Mouse (Mus musculus) limb, embryonic 12.5 days (tissue): ENCODE data around the gene B4galnt2. TPM values are rescaled to one million over a fixed set of nuclear protein-coding genes. Genes with fewer than 3 reads are reported as not detected.

Experiments
- ATAC-seq: fragments of 200-750 bp; cut with Nextera tagmentation; 2 replicates; pipeline ENCODE4 v1.8.0; 2017; ENCODE audit warnings: low read depth, moderate TSS enrichment; ENCODE audit not compliant: insufficient number of reproducible peaks, insufficient read depth, low FRiP score, low TSS enrichment
- H3K27ac ChIP-seq: fragments of 300-500 bp; sonication (generic); 2 replicates; pipeline ENCODE4 v1.5.1; 2016; ENCODE audit warnings: mild to moderate bottlenecking, moderate library complexity
- H3K27me3 ChIP-seq: fragments of 300-500 bp; sonication (generic); 2 replicates; pipeline ENCODE4 v1.6.1; 2016; ENCODE audit warnings: mild to moderate bottlenecking, moderate library complexity
- H3K36me3 ChIP-seq: fragments of 300-500 bp; sonication (generic); 2 replicates; pipeline ENCODE4 v1.6.1; 2016; ENCODE audit warnings: mild to moderate bottlenecking, moderate library complexity
- H3K4me1 ChIP-seq: fragments of 300-500 bp; sonication (generic); replicated peaks from 2 replicates; pipeline ENCODE4 v1.6.1; 2016
- H3K4me2 ChIP-seq: fragments of 300-500 bp; sonication (generic); 2 replicates; pipeline ENCODE4 v1.6.1; 2016; ENCODE audit warnings: mild to moderate bottlenecking, moderate library complexity
- H3K4me3 ChIP-seq: fragments of 300-500 bp; sonication (generic); replicated peaks from 2 replicates; pipeline ENCODE4 v1.5.1; 2016; ENCODE audit warnings: mild to moderate bottlenecking
- H3K9ac ChIP-seq: fragments of 300-500 bp; sonication (generic); replicated peaks from 2 replicates; pipeline ENCODE4 v1.6.1; 2016; ENCODE audit warnings: mild to moderate bottlenecking, moderate library complexity
- H3K9me3 ChIP-seq: fragments of 300-500 bp; sonication (generic); 2 replicates; pipeline ENCODE4 v1.6.1; 2016; ENCODE audit warnings: mild to moderate bottlenecking, moderate library complexity
- WGBS: fragments of 180-500 bp; shearing (Covaris S2); methylation state at CpG from one replicate; pipeline ENCODE4 v1.1.7; 2016; 5-methylcytosine and 5-hydroxymethylcytosine counted together
- microRNA-seq: library from miRNA; unstranded; fragments of <30 nt; microRNA quantifications from one replicate; pipeline ENCODE4, GENCODE M21; 2017
- polyA plus RNA-seq: library from polyadenylated mRNA; unstranded; fragments of >200 nt; fragmentation: Nextera tagmentation; extraction: Ambion mirVana; gene quantifications from 2 replicates; pipeline ENCODE4 v1.2.1, GENCODE M21; 2016

The B4galnt2 gene
- polyA plus RNA-seq, 1 experiment from 2014 or later, result not detected

- Histone ChIP-seq H3K9me3 (no peaks in the 10 kb centered on the region), H3K36me3 (no peaks in the 10 kb centered on the region), H3K4me2 (peak overlapping the region; percentile 97), H3K27ac (no peak overlapping the region), H3K4me3 (peak overlapping the region; percentile 65), H3K27me3 (peaks cover 75% of the 10 kb centered on the region), H3K9ac (peak overlapping the region; percentile 66), H3K4me1 (peaks cover 7% of the 10 kb centered on the region)
- ATAC-seq, result no peak
- WGBS, result 0% methylated on average over 11 of the region's 11 CpGs
Observed at GRCm38 (mm10) chr11:95824877-95825243, 89.8 kb downstream of the B4galnt2 start.

- H3K27me3 ChIP-seq, result peaks cover 70% of the 10 kb centered on the region
- no peaks in the 10 kb centered on the region for H3K9me3 ChIP-seq
- H3K27ac ChIP-seq, result no peak within 1 kb of the TSS
Observed at GRCm38 (mm10) chr11:95824071-95824876, 90.4 kb downstream of the B4galnt2 start, which contains the start of gene Phospho1. TSS of gene Phospho1 (plus strand) at chr11:95824499.

GRCm38 (mm10) chr11:95822437-95822836 lies 92.3 kb downstream of the B4galnt2 start:
- 91% methylated on average over 4 of the region's 4 CpGs for WGBS
- H3K27me3 ChIP-seq, result peaks cover 51% of the 10 kb centered on the region
- no peak for ATAC-seq
- no peak overlapping the region for H3K9ac ChIP-seq
- no peak overlapping the region for H3K4me3 ChIP-seq
- H3K27ac ChIP-seq, result no peak overlapping the region
- H3K9me3 ChIP-seq, result no peaks in the 10 kb centered on the region
- H3K4me1 ChIP-seq, result peaks cover 7% of the 10 kb centered on the region
- H3K4me2 ChIP-seq, result no peak overlapping the region
- H3K36me3 ChIP-seq, result no peaks in the 10 kb centered on the region

More at GRCm38 (mm10) chr11:95824071-95824876, 90.4 kb downstream of the B4galnt2 start, which contains the start of gene Phospho1:
- Histone ChIP-seq H3K4me2 (peak within 1 kb of the TSS; percentile 97), H3K9ac (peak within 1 kb of the TSS; percentile 66), H3K4me1 (peaks cover 7% of the 10 kb centered on the region), H3K4me3 (peak within 1 kb of the TSS; percentile 65), H3K36me3 (no peaks in the 10 kb centered on the region)
- under 1% methylated on average over 76 of the region's 78 CpGs for WGBS
- peak; percentile 93 for ATAC-seq

GRCm38 (mm10) chr11:95821511-95821910 lies 93.2 kb downstream of the B4galnt2 start:
- Histone ChIP-seq H3K27me3 (peaks cover 42% of the 10 kb centered on the region), H3K27ac (no peak overlapping the region), H3K9me3 (no peaks in the 10 kb centered on the region), H3K4me3 (no peak overlapping the region), H3K36me3 (no peaks in the 10 kb centered on the region), H3K4me2 (no peak overlapping the region), H3K9ac (no peak overlapping the region), H3K4me1 (peaks cover 7% of the 10 kb centered on the region)
- no peak for ATAC-seq
- WGBS, result 85% methylated on average over 3 of the region's 3 CpGs

- H3K4me3 ChIP-seq, result no peak overlapping the region
- H3K9me3 ChIP-seq, result no peaks in the 10 kb centered on the region; the same call in 1 of the 2 replicates
- WGBS, result 87% methylated on average over 8 of the region's 8 CpGs
- no peaks in the 10 kb centered on the region for H3K4me1 ChIP-seq
- peaks cover 20% of the 10 kb centered on the region for H3K27me3 ChIP-seq
- no peaks in the 10 kb centered on the region for H3K36me3 ChIP-seq
- H3K27ac ChIP-seq, result no peak overlapping the region
- no peak for ATAC-seq
- no peak overlapping the region for H3K9ac ChIP-seq
- no peak overlapping the region for H3K4me2 ChIP-seq
Observed at GRCm38 (mm10) chr11:95819138-95819537, 95.6 kb downstream of the B4galnt2 start.

Small RNA genes lying within 50 kb of the gene (microRNA-seq; reads per million reads assigned to microRNA genes)
- 0.93 reads per million for gene Mir3063

Other genes starting within 250 kb of the B4galnt2 start
- 231 TPM in 2 replicates for gene Phb, start 247.9 kb downstream of the B4galnt2 start, polyA plus RNA-seq
- gene Zfp652, start 202.2 kb downstream of the B4galnt2 start, polyA plus RNA-seq, result 24.0 and 24.9 TPM in 2 replicates
- gene B130006D01Rik, start 191.3 kb downstream of the B4galnt2 start, polyA plus RNA-seq, result 1.9 and 2.5 TPM in 2 replicates
- not detected in 2 replicates for gene Phospho1, start 90.4 kb downstream of the B4galnt2 start, polyA plus RNA-seq
- 10.1 and 10.2 TPM in 2 replicates for gene Gngt2, start 77.7 kb downstream of the B4galnt2 start, polyA plus RNA-seq
- 3.8 and 4.5 TPM in 2 replicates for gene Abi3, start 72.4 kb downstream of the B4galnt2 start, polyA plus RNA-seq
- 110 and 122 TPM in 2 replicates for gene Igf2bp1, start 91.0 kb upstream of the B4galnt2 start, polyA plus RNA-seq
- gene Gip, start 109.7 kb upstream of the B4galnt2 start, polyA plus RNA-seq, result not detected in 2 replicates
- gene Snf8, start 120.0 kb upstream of the B4galnt2 start, polyA plus RNA-seq, result 89.8 and 103 TPM in 2 replicates
- gene Ube2z, start 150.5 kb upstream of the B4galnt2 start, polyA plus RNA-seq, result 46.0 and 50.9 TPM in 2 replicates
- 492 and 507 TPM in 2 replicates for gene Atp5g1, start 160.8 kb upstream of the B4galnt2 start, polyA plus RNA-seq
- gene Calcoco2, start 197.1 kb upstream of the B4galnt2 start, polyA plus RNA-seq, result not detected in 2 replicates
- not detected in 2 replicates for gene Ttll6, start 218.9 kb upstream of the B4galnt2 start, polyA plus RNA-seq